Mouse (Mus musculus) limb, embryonic 11.5 days (tissue): ENCODE measurements around the gene Vmn1r40. TPM values are rescaled to one million over a fixed set of nuclear protein-coding genes. Genes with fewer than 3 reads are reported as not detected.

Experiments used
- ATAC-seq: fragments of 200-750 bp; cut with Nextera tagmentation; 2 replicates; pipeline ENCODE4 v1.8.0; 2017; ENCODE audit warnings: low read depth; ENCODE audit not compliant: insufficient number of reproducible peaks, low FRiP score, low TSS enrichment
- DNase-seq: peaks from one replicate; pipeline ENCODE4 v3.0.0-alpha.2; 2015; ENCODE audit warnings: low spot score
- H3K27ac ChIP-seq: fragments of 300-500 bp; sonication (generic); replicated peaks from 2 replicates; pipeline ENCODE4 v1.5.1; 2014; ENCODE audit warnings: low read depth, mild to moderate bottlenecking, low read length
- H3K27me3 ChIP-seq: fragments of 300-500 bp; sonication (generic); 2 replicates; pipeline ENCODE4 v1.6.1; 2014; ENCODE audit warnings: mild to moderate bottlenecking, low read length, mixed read lengths; ENCODE audit not compliant: control insufficient read depth, insufficient read depth
- H3K36me3 ChIP-seq: fragments of 300-500 bp; sonication (generic); 2 replicates; pipeline ENCODE4 v1.6.1; 2014; ENCODE audit warnings: mild to moderate bottlenecking, low read length, moderate library complexity, mixed read lengths; ENCODE audit not compliant: control insufficient read depth, insufficient read depth
- H3K4me1 ChIP-seq: fragments of 300-500 bp; sonication (generic); 2 replicates; pipeline ENCODE4 v1.6.1; 2014; ENCODE audit warnings: low read length, mixed read lengths; ENCODE audit not compliant: control insufficient read depth, insufficient read depth
- H3K4me2 ChIP-seq: fragments of 300-500 bp; sonication (generic); 2 replicates; pipeline ENCODE4 v1.6.1; 2014; ENCODE audit warnings: low read depth, mild to moderate bottlenecking, moderate library complexity; ENCODE audit not compliant: severe bottlenecking
- H3K4me3 ChIP-seq: fragments of 300-500 bp; sonication (generic); 2 replicates; pipeline ENCODE4 v1.5.1; 2014; ENCODE audit warnings: low read depth, low read length
- H3K9ac ChIP-seq: fragments of 300-500 bp; sonication (generic); 2 replicates; pipeline ENCODE4 v1.6.1; 2014; ENCODE audit warnings: mild to moderate bottlenecking, low read length
- H3K9me3 ChIP-seq: fragments of 300-500 bp; sonication (generic); 2 replicates; pipeline ENCODE4 v1.6.1; 2016; ENCODE audit warnings: low read length; ENCODE audit not compliant: control insufficient read depth
- WGBS: fragments of 180-500 bp; shearing (Covaris S2); extraction: QIAGEN DNeasy Blood & Tissue Kit; methylation state at CpG from one replicate; pipeline ENCODE4 v1.1.7; 2014; 5-methylcytosine and 5-hydroxymethylcytosine counted together
- polyA plus RNA-seq: library from polyadenylated mRNA; unstranded; fragments of >200 nt; fragmentation: Nextera tagmentation; extraction: Ambion mirVana; gene quantifications from 2 replicates; pipeline ENCODE4 v1.2.1, GENCODE M21; 2014

The Vmn1r40 gene
- polyA plus RNA-seq, 1 experiment from 2014 or later, result not detected

GRCm38 (mm10) chr6:89669556-89669955 is 37.8 kb upstream of the Vmn1r40 start:
- Histone ChIP-seq H3K27ac (no peak overlapping the region), H3K4me3 (no peak overlapping the region), H3K36me3 (no peaks in the 10 kb centered on the region; the same call in 1 of the 2 replicates), H3K9ac (no peak overlapping the region), H3K27me3 (no peaks in the 10 kb centered on the region), H3K9me3 (no peaks in the 10 kb centered on the region), H3K4me1 (no peaks in the 10 kb centered on the region), H3K4me2 (no peak overlapping the region)
- no peak for ATAC-seq
- DNase-seq, result no peak
- 90% methylated on average over 6 of the region's 6 CpGs for WGBS

GRCm38 (mm10) chr6:89671431-89671830 is 35.9 kb upstream of the Vmn1r40 start:
- H3K9me3 ChIP-seq, result no peaks in the 10 kb centered on the region
- no peak overlapping the region for H3K27ac ChIP-seq
- no peaks in the 10 kb centered on the region for H3K4me1 ChIP-seq
- ATAC-seq (no peak), DNase-seq (no peak)
- whole genome bisulfite sequencing, result 75% methylated on average over 6 of the region's 6 CpGs
- H3K36me3 ChIP-seq, result no peaks in the 10 kb centered on the region; the same call in 1 of the 2 replicates
- H3K9ac ChIP-seq, result no peak overlapping the region
- H3K4me2 ChIP-seq, result no peak overlapping the region
- no peak overlapping the region for H3K4me3 ChIP-seq
- no peaks in the 10 kb centered on the region for H3K27me3 ChIP-seq

- H3K4me2 ChIP-seq, result no peak overlapping the region
- 86% methylated on average over 7 of the region's 7 CpGs for WGBS
- ATAC-seq, result no peak
These were observed 34.7 kb upstream of the Vmn1r40 start for GRCm38 (mm10) chr6:89672641-89673040.

GRCm38 (mm10) chr6:89673135-89673780 is 34.1 kb upstream of the Vmn1r40 start:
- ATAC-seq, result 0 out of 2 replicates have a peak, but pooled peaks have one; percentile 51
- no peak overlapping the region for H3K4me3 ChIP-seq
- H3K4me2 ChIP-seq, result no peak overlapping the region
- no peaks in the 10 kb centered on the region; the same call in 1 of the 2 replicates for H3K36me3 ChIP-seq
- WGBS, result 90% methylated on average over 11 of the region's 11 CpGs
- no peak overlapping the region for H3K27ac ChIP-seq
- H3K9me3 ChIP-seq, result no peaks in the 10 kb centered on the region
- no peak overlapping the region for H3K9ac ChIP-seq
- no peaks in the 10 kb centered on the region for H3K4me1 ChIP-seq
- H3K27me3 ChIP-seq, result no peaks in the 10 kb centered on the region
- no peak for DNase-seq

More at GRCm38 (mm10) chr6:89672641-89673040, 34.7 kb upstream of the Vmn1r40 start:
- H3K27me3 ChIP-seq, result no peaks in the 10 kb centered on the region
- H3K4me1 ChIP-seq, result no peaks in the 10 kb centered on the region
- no peak for DNase-seq
- H3K36me3 ChIP-seq, result no peaks in the 10 kb centered on the region; the same call in 1 of the 2 replicates
- no peak overlapping the region for H3K9ac ChIP-seq
- H3K27ac ChIP-seq, result no peak overlapping the region
- H3K9me3 ChIP-seq, result no peaks in the 10 kb centered on the region
- H3K4me3 ChIP-seq, result no peak overlapping the region

- WGBS, result 69% methylated on average over 4 of the region's 4 CpGs
- no peak for DNase-seq
- H3K4me2 ChIP-seq, result no peak overlapping the region
- no peaks in the 10 kb centered on the region for H3K27me3 ChIP-seq
- no peak overlapping the region for H3K27ac ChIP-seq
- no peak overlapping the region for H3K4me3 ChIP-seq
- ATAC-seq, result no peak
- H3K36me3 ChIP-seq, result no peaks in the 10 kb centered on the region; the same call in 1 of the 2 replicates
- H3K4me1 ChIP-seq, result no peaks in the 10 kb centered on the region
- no peak overlapping the region for H3K9ac ChIP-seq
- no peaks in the 10 kb centered on the region for H3K9me3 ChIP-seq
These were observed 28.8 kb upstream of the Vmn1r40 start for GRCm38 (mm10) chr6:89678522-89678921.

- Histone ChIP-seq H3K4me2 (no peak overlapping the region), H3K27me3 (no peaks in the 10 kb centered on the region), H3K4me3 (no peak overlapping the region), H3K4me1 (no peaks in the 10 kb centered on the region), H3K27ac (no peak overlapping the region), H3K9me3 (no peaks in the 10 kb centered on the region), H3K36me3 (no peaks in the 10 kb centered on the region), H3K9ac (no peak overlapping the region)
- ATAC-seq, result 0 out of 2 replicates have a peak, but pooled peaks have one; percentile 37
- WGBS, result 17% methylated on average over 10 of the region's 10 CpGs
- peak; percentile 79 for DNase-seq
These were observed 28.0 kb upstream of the Vmn1r40 start for GRCm38 (mm10) chr6:89679291-89679835.

- ATAC-seq (peak; percentile 54; the same call in 1 of the 2 replicates), DNase-seq (peak; percentile 92)
- no peak overlapping the region for H3K9ac ChIP-seq
- H3K27ac ChIP-seq, result no peak overlapping the region
- 11% methylated on average over 8 of the region's 8 CpGs for WGBS
- H3K36me3 ChIP-seq, result no peaks in the 10 kb centered on the region
- no peaks in the 10 kb centered on the region for H3K27me3 ChIP-seq
- no peak overlapping the region for H3K4me2 ChIP-seq
- no peak overlapping the region for H3K4me3 ChIP-seq
- H3K4me1 ChIP-seq, result no peaks in the 10 kb centered on the region
- H3K9me3 ChIP-seq, result no peaks in the 10 kb centered on the region
These were observed 27.2 kb upstream of the Vmn1r40 start for GRCm38 (mm10) chr6:89680155-89680554.

- H3K4me1 ChIP-seq, result no peaks in the 10 kb centered on the region
- H3K36me3 ChIP-seq, result no peaks in the 10 kb centered on the region
- 73% methylated on average over 1 of the region's 1 CpGs for WGBS
- ATAC-seq (no peak), DNase-seq (no peak)
- H3K4me3 ChIP-seq, result no peak overlapping the region
- no peak overlapping the region for H3K9ac ChIP-seq
- no peaks in the 10 kb centered on the region for H3K27me3 ChIP-seq
- H3K4me2 ChIP-seq, result no peak overlapping the region
- no peaks in the 10 kb centered on the region for H3K9me3 ChIP-seq
- H3K27ac ChIP-seq, result no peak overlapping the region
These were observed 23.1 kb upstream of the Vmn1r40 start for GRCm38 (mm10) chr6:89684231-89684630.
